Mouse (Mus musculus) hindbrain, embryonic 15.5 days (tissue): ENCODE results near the gene Rab31. TPM values are rescaled to one million over a fixed set of nuclear protein-coding genes. Genes with fewer than 3 reads are reported as not detected.

Experiments used
- ATAC-seq: fragments of 200-750 bp; cut with Nextera tagmentation; 2 replicates; pipeline ENCODE4 v1.8.0; 2017; ENCODE audit warnings: low read depth, moderate number of reproducible peaks, moderate TSS enrichment; ENCODE audit not compliant: low FRiP score
- H3K27ac ChIP-seq: fragments of 300-500 bp; sonication (generic); replicated peaks from 2 replicates; pipeline ENCODE4 v1.5.1; 2015; ENCODE audit warnings: mild to moderate bottlenecking, inconsistent platforms
- H3K27me3 ChIP-seq: fragments of 300-500 bp; sonication (generic); 2 replicates; pipeline ENCODE4 v1.6.1; 2015; ENCODE audit warnings: control low read depth, inconsistent platforms
- H3K36me3 ChIP-seq: fragments of 300-500 bp; sonication (generic); 2 replicates; pipeline ENCODE4 v1.6.1; 2015; ENCODE audit warnings: control low read depth, inconsistent platforms
- H3K4me1 ChIP-seq: fragments of 300-500 bp; sonication (generic); replicated peaks from 2 replicates; pipeline ENCODE4 v1.6.1; 2015; ENCODE audit warnings: control low read depth, inconsistent platforms
- H3K4me2 ChIP-seq: fragments of 300-500 bp; sonication (generic); 2 replicates; pipeline ENCODE4 v1.6.1; 2015; ENCODE audit warnings: moderate library complexity, mild to moderate bottlenecking, inconsistent platforms
- H3K4me3 ChIP-seq: fragments of 300-500 bp; sonication (generic); 2 replicates; pipeline ENCODE4 v1.5.1; 2015; ENCODE audit warnings: mild to moderate bottlenecking, inconsistent platforms
- H3K9ac ChIP-seq: fragments of 300-500 bp; sonication (generic); 2 replicates; pipeline ENCODE4 v1.6.1; 2015; ENCODE audit warnings: inconsistent platforms
- H3K9me3 ChIP-seq: fragments of 300-500 bp; sonication (generic); 2 replicates; pipeline ENCODE4 v1.6.1; 2016; ENCODE audit warnings: control low read depth, inconsistent platforms
- WGBS: fragments of 180-500 bp; shearing (Covaris S2); methylation state at CpG from one replicate; pipeline ENCODE4 v1.1.7; 2015; 5-methylcytosine and 5-hydroxymethylcytosine counted together
- polyA plus RNA-seq: library from polyadenylated mRNA; unstranded; fragments of >200 nt; fragmentation: Nextera tagmentation; extraction: Ambion mirVana; gene quantifications from 2 replicates; pipeline ENCODE4 v1.2.1, GENCODE M21; 2015

Rab31 gene
- polyA plus RNA-seq, 1 experiment from 2014 or later, result 72.8 TPM

GRCm38 (mm10) chr17:65626301-65626700 is 146.3 kb downstream of the Rab31 start:
- Histone ChIP-seq H3K27ac (no peak overlapping the region), H3K9ac (no peak overlapping the region)
- ATAC-seq, result no peak

GRCm38 (mm10) chr17:65625563-65625962 is 147.0 kb downstream of the Rab31 start:
- H3K4me2 ChIP-seq, result no peak overlapping the region
- H3K9ac ChIP-seq, result no peak overlapping the region
- H3K4me3 ChIP-seq, result no peak overlapping the region
- WGBS, result 90% methylated on average over 6 of the region's 6 CpGs
- no peaks in the 10 kb centered on the region for H3K36me3 ChIP-seq
- no peaks in the 10 kb centered on the region for H3K27me3 ChIP-seq
- H3K27ac ChIP-seq, result no peak overlapping the region
- H3K9me3 ChIP-seq, result no peaks in the 10 kb centered on the region
- ATAC-seq, result no peak
- H3K4me1 ChIP-seq, result no peaks in the 10 kb centered on the region

More at GRCm38 (mm10) chr17:65626301-65626700, 146.3 kb downstream of the Rab31 start:
- Histone ChIP-seq H3K36me3 (no peaks in the 10 kb centered on the region), H3K27me3 (no peaks in the 10 kb centered on the region), H3K9me3 (no peaks in the 10 kb centered on the region), H3K4me2 (no peak overlapping the region), H3K4me3 (no peak overlapping the region), H3K4me1 (no peaks in the 10 kb centered on the region)
- 92% methylated on average over 6 of the region's 6 CpGs for WGBS

GRCm38 (mm10) chr17:65623130-65623529 is 149.4 kb downstream of the Rab31 start:
- Histone ChIP-seq H3K27ac (no peak overlapping the region), H3K36me3 (no peaks in the 10 kb centered on the region), H3K4me3 (no peak overlapping the region), H3K9me3 (no peaks in the 10 kb centered on the region), H3K9ac (no peak overlapping the region), H3K4me2 (no peak overlapping the region), H3K4me1 (no peaks in the 10 kb centered on the region), H3K27me3 (no peaks in the 10 kb centered on the region)
- ATAC-seq, result no peak

- no peaks in the 10 kb centered on the region for H3K27me3 ChIP-seq
Observed at GRCm38 (mm10) chr17:65618431-65618830, 154.1 kb downstream of the Rab31 start.

GRCm38 (mm10) chr17:65615678-65616077 is 156.9 kb downstream of the Rab31 start:
- H3K27me3 ChIP-seq, result no peaks in the 10 kb centered on the region
- H3K36me3 ChIP-seq, result no peaks in the 10 kb centered on the region
- H3K27ac ChIP-seq, result no peak overlapping the region
- no peaks in the 10 kb centered on the region for H3K9me3 ChIP-seq
- ATAC-seq, result no peak
- peaks cover 14% of the 10 kb centered on the region for H3K4me1 ChIP-seq
- H3K4me2 ChIP-seq, result no peak overlapping the region
- H3K9ac ChIP-seq, result no peak overlapping the region
- 36% methylated on average over 3 of the region's 3 CpGs for whole genome bisulfite sequencing
- no peak overlapping the region for H3K4me3 ChIP-seq

More at GRCm38 (mm10) chr17:65618431-65618830, 154.1 kb downstream of the Rab31 start:
- no peak for ATAC-seq
- no peak overlapping the region for H3K4me2 ChIP-seq
- H3K9ac ChIP-seq, result no peak overlapping the region
- no peaks in the 10 kb centered on the region for H3K9me3 ChIP-seq
- no peaks in the 10 kb centered on the region for H3K36me3 ChIP-seq
- WGBS, result 81% methylated on average over 2 of the region's 2 CpGs
- H3K27ac ChIP-seq, result no peak overlapping the region
- H3K4me3 ChIP-seq, result no peak overlapping the region
- 0 out of 2 replicates have a peak, but pooled peaks cover 2% of the 10 kb centered on the region for H3K4me1 ChIP-seq

GRCm38 (mm10) chr17:65614431-65614830 is 158.1 kb downstream of the Rab31 start:
- H3K4me1 ChIP-seq, result peaks cover 24% of the 10 kb centered on the region
- peak overlapping the region; percentile 99 for H3K27ac ChIP-seq
- H3K27me3 ChIP-seq, result no peaks in the 10 kb centered on the region
- under 1% methylated on average over 9 of the region's 9 CpGs for WGBS
- H3K9me3 ChIP-seq, result no peaks in the 10 kb centered on the region
- H3K4me2 ChIP-seq, result peak overlapping the region; percentile 72
- H3K9ac ChIP-seq, result peak overlapping the region; percentile 85
- H3K36me3 ChIP-seq, result no peaks in the 10 kb centered on the region
- peak overlapping the region; percentile 94 for H3K4me3 ChIP-seq
- no peak for ATAC-seq

GRCm38 (mm10) chr17:65613463-65614412 is 158.8 kb downstream of the Rab31 start, which contains the start of gene Vapa:
Gene Vapa, minus strand, starts transcription at chr17:65613555.
- Histone ChIP-seq H3K4me3 (peak within 1 kb of the TSS; percentile 94), H3K4me1 (peaks cover 31% of the 10 kb centered on the region), H3K9ac (peak within 1 kb of the TSS; percentile 94), H3K36me3 (no peaks in the 10 kb centered on the region), H3K27ac (peak within 1 kb of the TSS; percentile 99), H3K9me3 (no peaks in the 10 kb centered on the region), H3K27me3 (no peaks in the 10 kb centered on the region), H3K4me2 (peak within 1 kb of the TSS; percentile 72)
- under 1% methylated on average over 84 of the region's 85 CpGs for WGBS
- ATAC-seq, result peak; percentile 94

- H3K4me2 ChIP-seq, result peak overlapping the region; percentile 72
- WGBS, result under 1% methylated on average over 35 of the region's 42 CpGs
- H3K27me3 ChIP-seq, result no peaks in the 10 kb centered on the region
- H3K27ac ChIP-seq, result peak overlapping the region; percentile 99
- ATAC-seq, result peak; percentile 71
- H3K9ac ChIP-seq, result peak overlapping the region; percentile 94
- H3K36me3 ChIP-seq, result no peaks in the 10 kb centered on the region
- peak overlapping the region; percentile 94 for H3K4me3 ChIP-seq
- no peaks in the 10 kb centered on the region for H3K9me3 ChIP-seq
- peaks cover 37% of the 10 kb centered on the region for H3K4me1 ChIP-seq
Observed at GRCm38 (mm10) chr17:65613142-65613462, 159.4 kb downstream of the Rab31 start.

- H3K27me3 ChIP-seq, result no peaks in the 10 kb centered on the region
- peaks cover 42% of the 10 kb centered on the region for H3K4me1 ChIP-seq
- peak overlapping the region; percentile 99 for H3K27ac ChIP-seq
- peak; percentile 24 for ATAC-seq
- peak overlapping the region; percentile 94 for H3K4me3 ChIP-seq
- H3K9me3 ChIP-seq, result no peaks in the 10 kb centered on the region
- H3K9ac ChIP-seq, result peak overlapping the region; percentile 94
- peak overlapping the region; percentile 72 for H3K4me2 ChIP-seq
- no peaks in the 10 kb centered on the region for H3K36me3 ChIP-seq
- under 1% methylated on average over 57 of the region's 91 CpGs for WGBS
Observed at GRCm38 (mm10) chr17:65612391-65613141, 160.0 kb downstream of the Rab31 start.

GRCm38 (mm10) chr17:65611721-65612120 is 160.8 kb downstream of the Rab31 start:
- H3K4me1 ChIP-seq, result peaks cover 45% of the 10 kb centered on the region
- peak overlapping the region; percentile 72 for H3K4me2 ChIP-seq
- no peak overlapping the region for H3K27ac ChIP-seq
- no peaks in the 10 kb centered on the region for H3K9me3 ChIP-seq
- no peaks in the 10 kb centered on the region for H3K36me3 ChIP-seq
- WGBS, result 14% methylated on average over 4 of the region's 4 CpGs
- no peaks in the 10 kb centered on the region for H3K27me3 ChIP-seq
- H3K9ac ChIP-seq, result peak overlapping the region; percentile 94; the same call in 1 of the 2 replicates
- no peak for ATAC-seq
- peak overlapping the region; percentile 94 for H3K4me3 ChIP-seq

- Histone ChIP-seq H3K4me1 (peaks cover 50% of the 10 kb centered on the region), H3K9ac (no peak overlapping the region), H3K4me2 (no peak overlapping the region), H3K36me3 (no peaks in the 10 kb centered on the region), H3K27me3 (no peaks in the 10 kb centered on the region), H3K9me3 (no peaks in the 10 kb centered on the region), H3K4me3 (no peak overlapping the region), H3K27ac (no peak overlapping the region)
- no peak for ATAC-seq
- 73% methylated on average over 5 of the region's 5 CpGs for WGBS
Observed at GRCm38 (mm10) chr17:65608743-65609142, 163.8 kb downstream of the Rab31 start.

- Histone ChIP-seq H3K4me3 (no peak overlapping the region), H3K4me1 (peaks cover 51% of the 10 kb centered on the region), H3K9ac (no peak overlapping the region), H3K9me3 (no peaks in the 10 kb centered on the region), H3K36me3 (no peaks in the 10 kb centered on the region), H3K4me2 (no peak overlapping the region), H3K27ac (no peak overlapping the region), H3K27me3 (no peaks in the 10 kb centered on the region)
- 82% methylated on average over 2 of the region's 2 CpGs for WGBS
- ATAC-seq, result no peak
Observed at GRCm38 (mm10) chr17:65608312-65608687, 164.3 kb downstream of the Rab31 start.
